Mouse (Mus musculus): Measurements from ENCODE around the gene Dhdh.
"Not testable (repeated sequence)": the region's sequence is repeated elsewhere in the genome, so short reads cannot be mapped to it uniquely, and the experiment has no call there.

Gene Dhdh

GRCm38 (mm10) chr7:45509912-45510787 is 21.5 kb upstream of the Dhdh start, which contains the start of gene Nucb1:
Gene Nucb1 (minus strand): TSS chr7:45510406.
- DNase-seq (ENCODE audit: low spot score in 2 of 2) = peak; percentile 81 to 86

- DNase-seq (ENCODE audit: low spot score in 2 of 2) = no peak
These were observed 20.7 kb upstream of the Dhdh start for GRCm38 (mm10) chr7:45509181-45509882.

DNA sequence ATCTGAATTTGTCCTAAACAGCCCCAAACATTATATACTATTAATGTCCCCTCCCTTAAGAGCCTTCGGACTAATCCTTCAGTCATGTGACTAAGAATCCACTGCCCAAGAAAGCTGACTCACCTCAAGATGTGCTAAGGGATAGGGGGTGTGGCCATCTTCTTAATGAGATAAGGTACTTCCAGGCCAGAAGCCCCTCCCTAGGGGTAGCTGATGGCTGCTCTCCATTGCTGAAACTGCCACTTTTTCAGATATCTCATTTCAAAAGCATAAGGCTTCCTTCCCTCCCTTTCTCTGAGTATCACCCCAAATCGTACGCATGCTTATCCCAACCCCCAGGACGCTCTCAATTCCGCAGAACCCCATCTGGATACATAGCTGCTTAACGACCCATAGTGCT is 20.0 kb upstream of the Dhdh start:
- DNase-seq (ENCODE audit: low spot score in 2 of 2) = no peak

GRCm38 (mm10) chr7:45507583-45507982 is 19.0 kb upstream of the Dhdh start:
- no peak for DNase-seq (ENCODE audit: low spot score in 2 of 2)

DNA sequence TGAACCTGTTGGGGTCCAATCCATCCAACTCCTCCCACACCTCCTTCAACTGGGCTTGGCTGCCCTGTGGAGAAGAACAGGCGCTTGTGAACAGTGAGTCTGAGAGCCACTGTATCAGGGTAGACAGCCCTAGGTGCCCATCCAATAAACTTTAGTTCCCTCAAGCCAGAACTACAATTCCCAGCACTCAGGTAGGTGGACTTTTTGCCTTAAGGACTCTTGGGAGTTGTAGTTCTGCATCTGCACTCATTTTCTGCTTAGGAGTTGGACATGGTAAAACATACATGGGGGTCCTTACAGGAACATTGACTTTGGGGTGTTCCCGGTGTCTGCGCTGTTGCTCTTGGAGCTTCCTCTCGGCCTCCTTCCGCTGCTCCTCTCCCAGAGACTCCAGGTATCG is 9.8 kb upstream of the Dhdh start:
- DNase-seq (ENCODE audit: low spot score in 2 of 2) = no peak

DNA sequence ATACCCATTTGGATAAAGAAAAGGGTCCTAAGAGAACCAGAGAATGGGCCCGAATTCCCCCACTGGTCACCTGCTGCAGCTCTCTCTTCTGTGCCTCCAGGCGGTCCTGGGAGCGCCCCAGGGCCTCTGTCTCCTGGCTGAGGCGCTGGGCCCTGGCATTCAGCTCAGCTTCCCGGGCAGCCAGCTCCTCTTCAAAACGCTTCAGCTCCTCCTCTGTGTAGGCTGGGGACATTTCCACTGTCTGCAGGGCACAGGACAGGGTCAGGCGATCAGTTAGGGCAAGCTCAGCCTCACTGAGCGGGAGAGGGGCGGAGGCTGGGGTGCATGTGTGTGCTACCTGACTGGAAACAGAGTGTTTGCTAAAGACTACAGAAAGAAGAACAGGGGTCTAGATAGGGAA is 5.9 kb upstream of the Dhdh start:
- DNase-seq (ENCODE audit: low spot score in 2 of 2) = no peak

DNA sequence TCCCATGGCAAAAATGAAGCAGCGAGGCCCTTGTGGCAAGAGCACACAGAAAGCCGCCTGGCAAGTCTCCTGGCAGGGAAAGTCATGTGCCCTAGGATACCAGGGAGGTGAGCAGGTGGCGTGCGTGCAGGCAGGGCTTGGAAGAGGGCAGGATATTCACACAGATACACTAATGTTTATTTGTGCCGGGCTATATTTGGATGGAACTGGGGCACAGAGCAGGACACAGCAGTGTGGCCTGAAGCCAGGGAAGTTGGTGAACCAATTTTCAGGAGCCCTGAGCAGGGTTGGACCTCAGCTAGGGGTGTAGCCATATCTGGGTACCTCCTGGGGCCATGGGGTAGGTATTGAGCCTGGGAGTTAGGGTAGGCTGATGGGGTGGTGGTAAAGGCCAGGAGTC is 4.3 kb upstream of the Dhdh start:
- no peak for DNase-seq (ENCODE audit: low spot score in 2 of 2)

DNA sequence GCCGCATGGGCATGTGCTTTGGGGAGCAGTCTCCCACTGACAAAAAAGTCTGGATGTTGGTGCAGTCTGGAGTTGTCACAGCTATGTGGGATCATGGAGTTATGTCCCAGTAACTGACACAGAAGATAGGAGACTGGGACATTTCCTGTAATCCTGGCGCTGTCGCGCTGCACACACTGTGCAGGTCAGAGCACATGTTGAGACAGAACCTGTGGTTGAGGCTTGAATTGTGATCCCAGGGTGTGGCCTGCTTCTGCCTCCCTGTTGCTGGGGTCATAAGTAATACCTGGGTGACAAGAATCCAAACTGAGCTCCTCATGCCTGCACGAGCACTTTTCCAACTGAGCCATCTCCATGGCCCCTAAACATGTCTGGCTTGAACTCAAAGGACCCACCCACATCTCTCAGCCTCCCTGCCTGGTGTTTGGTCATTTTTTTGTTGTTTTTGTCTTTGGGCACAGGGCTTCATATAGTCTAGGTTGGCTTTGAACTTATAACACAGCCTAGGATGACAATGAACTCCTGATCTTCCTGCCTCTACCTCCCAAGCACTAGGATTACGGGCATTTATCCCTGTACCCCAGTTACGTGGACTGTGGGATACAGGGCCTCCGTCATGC is 3.7 kb upstream of the Dhdh start:
- no peak for DNase-seq (ENCODE audit: low spot score in 2 of 2)

DNA sequence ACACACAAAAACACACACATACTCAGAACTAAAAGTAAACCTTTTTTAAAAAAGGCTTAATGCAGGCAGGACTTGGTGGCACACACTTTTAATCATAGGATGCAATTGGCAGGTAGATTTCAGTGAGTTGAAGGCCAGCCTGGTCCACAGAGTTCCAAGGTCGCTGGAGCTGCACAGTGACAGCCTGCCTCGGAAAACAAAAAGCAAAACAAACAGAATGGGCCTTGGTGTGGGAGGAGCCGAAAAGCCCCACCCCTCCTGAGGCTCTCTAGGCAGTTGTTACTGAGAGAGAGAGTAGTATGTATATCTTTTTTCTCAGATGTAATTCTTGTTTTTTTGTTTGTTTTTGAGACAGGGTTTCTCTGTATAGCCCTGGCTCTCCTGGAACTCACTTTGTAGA is 2.7 kb upstream of the Dhdh start:
- DNase-seq (ENCODE audit: low spot score in 2 of 2) = no peak

DNA sequence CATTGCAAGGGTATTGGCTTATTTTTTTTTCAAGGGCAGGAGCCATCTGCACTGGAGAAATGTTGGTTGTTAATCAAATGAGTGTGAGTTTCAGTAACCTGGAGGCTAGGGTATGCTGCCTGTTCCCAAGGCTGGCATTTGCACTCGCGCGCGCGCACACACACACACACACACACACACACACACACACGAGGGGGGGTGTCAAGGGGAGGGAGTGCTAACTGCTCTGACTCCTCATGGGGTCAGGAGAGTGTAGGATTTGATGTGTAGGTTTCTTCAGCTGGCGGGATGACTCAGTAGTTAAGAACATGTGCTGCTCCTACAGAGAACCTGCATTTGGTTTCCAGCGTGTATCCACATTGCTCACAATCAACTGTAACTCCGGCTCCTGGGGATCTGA is 2.2 kb upstream of the Dhdh start:
- DNase-seq (ENCODE audit: low spot score in 2 of 2) = peak in 1 of 2 experiments; percentile 20

DNA sequence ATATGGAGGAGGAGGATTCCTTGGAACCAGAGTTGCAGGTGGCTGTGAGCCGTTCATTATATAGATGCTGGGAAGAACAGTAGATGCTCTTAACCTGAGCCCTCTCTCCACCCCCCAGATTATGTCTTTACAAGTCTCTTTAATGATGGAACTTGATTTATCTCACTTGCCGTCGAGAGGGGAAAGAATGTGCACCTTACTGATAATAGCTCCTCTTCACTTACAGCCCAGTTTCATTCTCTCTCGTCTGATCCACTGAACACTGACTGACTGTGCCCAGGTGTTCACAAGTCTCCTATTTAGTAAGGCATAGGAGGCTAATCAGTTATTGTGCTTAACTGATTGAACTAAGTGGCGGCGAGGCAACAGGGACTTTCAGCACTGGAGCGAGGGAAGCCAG is 973 bp upstream of the Dhdh start:
- DNase-seq (ENCODE audit: low spot score in 2 of 2) = no peak

DNA sequence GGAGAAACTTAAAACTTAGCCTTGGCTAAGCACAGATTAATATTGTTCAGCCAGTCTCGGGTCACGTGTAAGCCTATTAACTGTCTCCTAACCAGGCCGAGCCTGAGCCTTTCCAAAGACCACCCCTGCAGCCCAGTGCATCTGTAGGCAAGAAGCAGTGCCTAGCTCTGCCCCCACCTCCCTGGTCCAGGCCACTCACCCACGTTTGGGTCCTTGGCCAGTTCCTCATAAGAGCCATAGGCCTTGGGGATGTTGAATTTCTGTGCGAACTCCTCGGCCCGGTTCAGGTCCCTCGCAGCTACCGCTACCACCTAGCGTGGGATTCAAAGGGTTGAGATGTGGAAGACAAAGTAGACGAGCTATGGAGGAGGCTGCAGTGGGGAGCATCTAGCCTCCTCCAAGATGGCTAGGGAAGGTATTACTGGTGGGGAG is 728 bp downstream of the Dhdh start:
- DNase-seq (ENCODE audit: low spot score in 2 of 2) = no peak

DNA sequence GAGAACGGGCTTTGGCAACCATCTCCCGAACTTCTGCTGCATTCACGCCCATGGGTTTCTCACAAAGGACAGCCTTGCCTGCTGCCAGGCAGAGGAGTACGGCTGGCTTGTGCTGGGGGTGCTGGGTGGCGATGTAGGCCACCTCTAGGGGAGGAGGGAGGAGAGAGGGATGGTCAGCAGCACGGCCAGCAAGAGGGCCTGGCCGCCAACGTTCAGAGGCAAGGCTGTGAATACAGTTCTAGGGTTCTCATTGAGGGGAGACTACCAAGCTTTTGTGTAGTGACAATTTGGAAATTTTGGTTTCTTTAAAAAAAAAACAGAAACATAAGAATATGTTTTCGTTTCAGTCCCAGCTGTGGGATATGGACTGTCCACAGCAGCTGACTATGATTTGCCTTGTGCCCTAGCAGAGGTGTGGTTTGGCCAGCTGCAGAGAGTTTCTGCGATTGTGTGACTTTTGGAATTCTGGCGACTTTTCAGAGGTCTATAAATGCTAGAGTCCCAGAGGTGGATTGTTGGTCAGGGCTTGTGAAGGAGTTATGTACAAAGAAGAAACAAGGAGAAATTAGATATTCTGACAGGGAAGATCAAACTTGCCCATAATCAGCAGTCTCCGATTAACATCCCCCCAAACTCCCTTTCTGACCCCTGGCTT is 1.7 kb downstream of the Dhdh start, which contains the start of gene Gm45808:
Gm45808 (minus strand) TSS at position 51 of the 655 bp plus-strand sequence.
- no peak for DNase-seq (ENCODE audit: low spot score in 2 of 2)

DNA sequence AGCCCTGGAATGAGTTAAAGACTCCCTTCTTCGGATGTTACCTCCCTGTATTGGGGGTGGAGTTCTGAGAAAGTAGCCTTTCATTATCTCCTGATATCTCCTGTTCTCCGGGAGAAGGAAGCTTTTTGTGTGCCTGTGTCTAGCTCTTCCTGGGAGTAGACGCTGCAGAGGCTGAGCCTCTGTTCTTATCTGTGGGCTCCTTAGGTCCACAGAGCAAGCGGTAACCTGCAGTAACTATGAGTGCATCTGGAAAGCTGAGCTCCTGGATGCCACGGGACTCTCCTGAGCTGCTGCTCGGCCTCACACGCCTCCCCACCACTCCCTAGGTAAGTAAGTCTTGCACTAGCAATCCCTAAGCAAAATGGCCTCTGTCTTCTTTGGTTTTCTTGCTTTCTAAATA is 2.4 kb downstream of the Dhdh start:
- no peak for DNase-seq (ENCODE audit: low spot score in 2 of 2)

- not testable (repeated sequence) for DNase-seq (ENCODE audit: low spot score in 2 of 2)
These were observed 3.6 kb downstream of the Dhdh start for GRCm38 (mm10) chr7:45484985-45485384.

- no peak for DNase-seq (ENCODE audit: low spot score in 2 of 2)
These were observed 6.4 kb downstream of the Dhdh start for GRCm38 (mm10) chr7:45482166-45482565.

GRCm38 (mm10) chr7:45481374-45481927 is 7.2 kb downstream of the Dhdh start, which contains the start of gene Tulp2:
Gene Tulp2 (plus strand): TSS chr7:45481877.
- peak; percentile 56 to 72 for DNase-seq (ENCODE audit: low spot score in 2 of 2)

GRCm38 (mm10) chr7:45480310-45480709 is 8.3 kb downstream of the Dhdh start:
- DNase-seq (ENCODE audit: low spot score in 2 of 2) = not testable (repeated sequence)

- no peak for DNase-seq (ENCODE audit: low spot score in 2 of 2)
These were observed 9.8 kb downstream of the Dhdh start for GRCm38 (mm10) chr7:45478774-45479173.

DNA sequence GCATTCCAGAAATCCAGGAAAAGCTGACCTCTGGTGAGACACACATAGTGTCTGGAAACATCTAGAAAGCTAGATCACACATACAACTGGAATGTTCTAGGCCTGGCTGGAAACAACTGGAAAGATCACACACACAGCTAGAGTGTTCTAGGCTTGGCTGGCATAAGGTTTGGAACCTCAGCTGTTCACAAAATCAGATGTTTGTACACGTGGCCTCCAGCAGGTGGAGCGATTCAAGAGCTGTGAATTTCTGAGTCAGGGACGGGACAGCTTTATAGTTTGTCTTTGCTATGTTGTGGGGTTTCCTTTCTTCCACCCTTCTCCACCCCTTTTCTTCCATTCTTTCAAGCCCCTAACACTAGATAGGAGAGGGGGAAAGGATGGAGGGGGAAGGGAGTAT is 11.6 kb downstream of the Dhdh start:
- no peak for DNase-seq (ENCODE audit: low spot score in 2 of 2)

DNA sequence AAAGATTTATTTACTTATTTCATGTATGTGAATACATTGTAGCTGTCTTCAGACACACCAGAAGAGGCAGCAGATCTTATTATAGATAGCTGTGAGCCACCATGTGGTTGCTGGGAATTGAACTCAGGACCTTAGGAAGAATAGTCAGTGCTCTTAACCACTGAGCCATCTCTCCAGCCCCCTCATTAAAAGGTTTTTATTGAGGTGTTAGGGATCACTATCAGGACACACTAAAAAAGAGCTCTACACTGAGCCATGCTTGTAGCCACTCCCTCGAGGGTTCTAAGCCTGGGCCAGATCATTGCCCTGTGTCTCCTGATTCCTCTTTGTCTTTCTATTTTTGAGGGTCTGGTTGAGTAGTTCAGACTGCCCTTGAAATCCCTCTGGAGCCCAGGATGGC is 12.2 kb downstream of the Dhdh start:
- no peak for DNase-seq (ENCODE audit: low spot score in 2 of 2)
